Mouse (Mus musculus) CD4-positive, CD25-positive, alpha-beta regulatory T cell, adult 4 months (primary cell): Measurements from ENCODE around the gene Psg27. TPM values are rescaled to one million over a fixed set of nuclear protein-coding genes. Genes with fewer than 3 reads are reported as not detected.
"Not testable (repeated sequence)": the region's sequence is repeated elsewhere in the genome, so short reads cannot be mapped to it uniquely, and the experiment has no call there.

Experiments
- ATAC-seq: one replicate; pipeline ENCODE4 v1.8.0; 2017
- polyA plus RNA-seq, 2 experiments: library from polyadenylated mRNA; unstranded; fragments of 100-300 nt; shearing (Covaris generic); gene quantifications; one replicate each; pipeline ENCODE4 v1.2.1; 2017

Psg27 gene
- polyA plus RNA-seq: not detected

GRCm38 (mm10) chr7:18567205-18567604 lies at the start of gene Psg27:
Psg27 (minus strand) TSS chr7:18567305.
- ATAC-seq: no peak

- ATAC-seq: not testable (repeated sequence)
Measured at GRCm38 (mm10) chr7:18616401-18616800, 49.3 kb upstream of the Psg27 start, which contains the start of gene Psg23. Psg23 (minus strand) TSS chr7:18616501.

GRCm38 (mm10) chr7:18559850-18560249 lies 7.3 kb downstream of the Psg27 start:
- no peak for ATAC-seq

GRCm38 (mm10) chr7:18555751-18556150 lies 11.4 kb downstream of the Psg27 start:
- not testable (repeated sequence) for ATAC-seq

GRCm38 (mm10) chr7:18533420-18533819 lies 33.7 kb downstream of the Psg27 start:
- ATAC-seq: no peak

GRCm38 (mm10) chr7:18532169-18532568 lies 34.9 kb downstream of the Psg27 start, which contains the start of gene Psg25:
Psg25 (minus strand) TSS chr7:18532269.
- ATAC-seq: no peak

GRCm38 (mm10) chr7:18524668-18525067 lies 42.4 kb downstream of the Psg27 start:
- no peak for ATAC-seq

GRCm38 (mm10) chr7:18512848-18513247 lies 54.3 kb downstream of the Psg27 start:
- ATAC-seq: not testable (repeated sequence)

- not testable (repeated sequence) for ATAC-seq
Measured at GRCm38 (mm10) chr7:18512417-18512816, 54.7 kb downstream of the Psg27 start.

- ATAC-seq: no peak
Measured at GRCm38 (mm10) chr7:18511479-18511878, 55.6 kb downstream of the Psg27 start.

Other genes with a start within 250 kb of the Psg27 start
- gene Psg18, start 212.3 kb downstream of the Psg27 start, polyA plus RNA-seq: not detected
- not detected for gene Psg28, start 135.3 kb downstream of the Psg27 start, polyA plus RNA-seq
- gene Psg26, start 83.1 kb downstream of the Psg27 start, polyA plus RNA-seq: not detected
- not detected for gene Psg25, start 35.0 kb downstream of the Psg27 start, polyA plus RNA-seq
- gene Psg23, start 49.2 kb upstream of the Psg27 start, polyA plus RNA-seq: not detected
- gene Psg21, start 89.4 kb upstream of the Psg27 start, polyA plus RNA-seq: not detected
- gene Psg20, start 118.9 kb upstream of the Psg27 start, polyA plus RNA-seq: not detected
- gene Psg22, start 150.8 kb upstream of the Psg27 start, polyA plus RNA-seq: not detected
- gene Psg19, start 231.2 kb upstream of the Psg27 start, polyA plus RNA-seq: not detected